Mouse (Mus musculus) embryonic facial prominence, embryonic 11.5 days (tissue): ENCODE measurements at regions not wholly inside any gene's neighbourhood (a gene's known extent, or its start where the extent isn't known, plus 50 kb on each side); places are given as distances from the start of the nearest gene placed in this dataset.

Experiments used
- ATAC-seq: fragments of 200-750 bp; cut with Nextera tagmentation; replicated peaks from 2 replicates; pipeline ENCODE4 v1.8.0; 2017; ENCODE audit warnings: low read depth; ENCODE audit not compliant: insufficient number of reproducible peaks, low FRiP score, low TSS enrichment
- DNase-seq: peaks from one replicate; pipeline ENCODE4 v3.0.0-alpha.2; 2015; ENCODE audit warnings: low spot score
- H3K27ac ChIP-seq: fragments of 300-500 bp; sonication (generic); replicated peaks from 2 replicates; pipeline ENCODE4 v1.5.1; 2014; ENCODE audit warnings: mild to moderate bottlenecking, low read depth, low read length, control low read depth
- H3K27me3 ChIP-seq: fragments of 300-500 bp; sonication (generic); 2 replicates; pipeline ENCODE4 v1.6.1; 2014; ENCODE audit warnings: mild to moderate bottlenecking, low read length, moderate library complexity, mixed read lengths; ENCODE audit not compliant: control insufficient read depth, insufficient read depth
- H3K36me3 ChIP-seq: fragments of 300-500 bp; sonication (generic); replicated peaks from 2 replicates; pipeline ENCODE4 v1.6.1; 2014; ENCODE audit warnings: low read depth, mild to moderate bottlenecking, low read length, moderate library complexity, mixed read lengths; ENCODE audit not compliant: control insufficient read depth, insufficient read depth
- H3K4me1 ChIP-seq: fragments of 300-500 bp; sonication (generic); 2 replicates; pipeline ENCODE4 v1.6.1; 2014; ENCODE audit warnings: low read length, mixed read lengths; ENCODE audit not compliant: control insufficient read depth, insufficient read depth
- H3K4me2 ChIP-seq: fragments of 300-500 bp; sonication (generic); 2 replicates; pipeline ENCODE4 v1.6.1; 2014; ENCODE audit warnings: low read depth, mild to moderate bottlenecking, control low read depth, low read length, moderate library complexity
- H3K4me3 ChIP-seq: fragments of 300-500 bp; sonication (generic); 2 replicates; pipeline ENCODE4 v1.5.1; 2014; ENCODE audit warnings: low read depth, low read length, control low read depth
- H3K9ac ChIP-seq: fragments of 300-500 bp; sonication (generic); replicated peaks from 2 replicates; pipeline ENCODE4 v1.6.1; 2014; ENCODE audit warnings: mild to moderate bottlenecking, control low read depth, low read length
- H3K9me3 ChIP-seq: fragments of 300-500 bp; sonication (generic); replicated peaks from 2 replicates; pipeline ENCODE4 v1.6.1; 2016; ENCODE audit warnings: mild to moderate bottlenecking, low read length, inconsistent platforms, mixed read lengths; ENCODE audit not compliant: control insufficient read depth
- WGBS: fragments of 180-500 bp; shearing (Covaris S2); extraction: QIAGEN DNeasy Blood & Tissue Kit; methylation state at CpG from one replicate; pipeline ENCODE4 v1.1.7; 2014; 5-methylcytosine and 5-hydroxymethylcytosine counted together

GRCm38 (mm10) chr2:171734634-171734987 is 308.7 kb downstream of the Cbln4 start:
- no peak overlapping the region for H3K4me3 ChIP-seq
- H3K27me3 ChIP-seq = no peaks in the 10 kb centered on the region
- H3K4me2 ChIP-seq = no peak overlapping the region
- no peaks in the 10 kb centered on the region for H3K9me3 ChIP-seq
- no peaks in the 10 kb centered on the region for H3K4me1 ChIP-seq
- 76% methylated on average over 4 of the region's 4 CpGs for WGBS
- no peaks in the 10 kb centered on the region for H3K36me3 ChIP-seq
- no peak overlapping the region for H3K9ac ChIP-seq
- DNase-seq (peak; percentile 24), ATAC-seq (no peak)
- no peak overlapping the region for H3K27ac ChIP-seq

GRCm38 (mm10) chr2:171733965-171734633 is 309.2 kb downstream of the Cbln4 start:
- Histone ChIP-seq H3K36me3 (no peaks in the 10 kb centered on the region), H3K4me1 (no peaks in the 10 kb centered on the region), H3K4me2 (no peak overlapping the region), H3K27ac (no peak overlapping the region), H3K9me3 (no peaks in the 10 kb centered on the region), H3K9ac (no peak overlapping the region), H3K27me3 (no peaks in the 10 kb centered on the region), H3K4me3 (no peak overlapping the region)
- DNase-seq (no peak), ATAC-seq (no peak)
- WGBS = 79% methylated on average over 14 of the region's 14 CpGs

GRCm38 (mm10) chr2:171719269-171719668 is 324.0 kb downstream of the Cbln4 start:
- H3K9ac ChIP-seq = no peak overlapping the region
- no peaks in the 10 kb centered on the region for H3K36me3 ChIP-seq
- H3K27ac ChIP-seq = no peak overlapping the region
- H3K4me3 ChIP-seq = no peak overlapping the region
- H3K4me1 ChIP-seq = no peaks in the 10 kb centered on the region
- ATAC-seq (no peak), DNase-seq (no peak)
- H3K27me3 ChIP-seq = no peaks in the 10 kb centered on the region
- H3K4me2 ChIP-seq = no peak overlapping the region
- 72% methylated on average over 5 of the region's 5 CpGs for WGBS
- no peaks in the 10 kb centered on the region for H3K9me3 ChIP-seq

GRCm38 (mm10) chr2:171718855-171719254 is 324.4 kb downstream of the Cbln4 start:
- Histone ChIP-seq H3K36me3 (no peaks in the 10 kb centered on the region), H3K4me3 (no peak overlapping the region), H3K9ac (no peak overlapping the region), H3K4me2 (no peak overlapping the region), H3K27me3 (no peaks in the 10 kb centered on the region), H3K9me3 (no peaks in the 10 kb centered on the region), H3K27ac (no peak overlapping the region), H3K4me1 (no peaks in the 10 kb centered on the region)
- 85% methylated on average over 5 of the region's 5 CpGs for WGBS
- ATAC-seq (no peak), DNase-seq (no peak)

GRCm38 (mm10) chr2:171712816-171713570 is 330.3 kb downstream of the Cbln4 start:
- H3K4me1 ChIP-seq = no peaks in the 10 kb centered on the region
- ATAC-seq (no peak), DNase-seq (no peak)
- H3K27me3 ChIP-seq = no peaks in the 10 kb centered on the region
- H3K9me3 ChIP-seq = no peaks in the 10 kb centered on the region
- H3K4me3 ChIP-seq = no peak overlapping the region
- no peaks in the 10 kb centered on the region for H3K36me3 ChIP-seq
- no peak overlapping the region for H3K4me2 ChIP-seq
- no peak overlapping the region for H3K27ac ChIP-seq
- H3K9ac ChIP-seq = no peak overlapping the region
- WGBS = 71% methylated on average over 11 of the region's 11 CpGs

- Histone ChIP-seq H3K9me3 (no peaks in the 10 kb centered on the region), H3K9ac (no peak overlapping the region), H3K4me1 (no peaks in the 10 kb centered on the region), H3K36me3 (no peaks in the 10 kb centered on the region), H3K27ac (no peak overlapping the region), H3K4me3 (no peak overlapping the region), H3K27me3 (no peaks in the 10 kb centered on the region), H3K4me2 (no peak overlapping the region)
- DNase-seq = no peak
- ATAC-seq = no peak
- 84% methylated on average over 5 of the region's 5 CpGs for WGBS
Measured at GRCm38 (mm10) chr2:171693526-171693925, 349.7 kb downstream of the Cbln4 start.

- 32% methylated on average over 4 of the region's 4 CpGs for WGBS
Measured at GRCm38 (mm10) chr2:171690781-171691180, 352.5 kb downstream of the Cbln4 start.

GRCm38 (mm10) chr2:171689102-171689501 is 354.2 kb downstream of the Cbln4 start:
- H3K4me2 ChIP-seq = no peak overlapping the region
- H3K9me3 ChIP-seq = no peaks in the 10 kb centered on the region
- no peak overlapping the region for H3K9ac ChIP-seq
- no peaks in the 10 kb centered on the region for H3K36me3 ChIP-seq
- H3K27ac ChIP-seq = no peak overlapping the region
- H3K27me3 ChIP-seq = no peaks in the 10 kb centered on the region
- 30% methylated on average over 4 of the region's 4 CpGs for WGBS
- H3K4me3 ChIP-seq = no peak overlapping the region
- H3K4me1 ChIP-seq = no peaks in the 10 kb centered on the region
- ATAC-seq = no peak
- no peak for DNase-seq

More at GRCm38 (mm10) chr2:171690781-171691180, 352.5 kb downstream of the Cbln4 start:
- no peak for DNase-seq
- Histone ChIP-seq H3K4me3 (no peak overlapping the region), H3K36me3 (no peaks in the 10 kb centered on the region), H3K4me1 (no peaks in the 10 kb centered on the region), H3K4me2 (no peak overlapping the region), H3K27ac (no peak overlapping the region), H3K9ac (no peak overlapping the region), H3K9me3 (no peaks in the 10 kb centered on the region), H3K27me3 (no peaks in the 10 kb centered on the region)
- ATAC-seq = no peak
